Mouse (Mus musculus) c-Kit-negative CD71-positive TER-119-positive erythroid progenitor cells, embryonic 14.5 days (primary cell): Measurements from ENCODE around the gene Slc27a2.
"Not testable (repeated sequence)": the region's sequence is repeated elsewhere in the genome, so short reads cannot be mapped to it uniquely, and the experiment has no call there.

Source experiments
- DNase-seq: peaks from one replicate; pipeline ENCODE4 v3.0.0-alpha.2; 2013; ENCODE audit warnings: low read depth, low spot score

Gene Slc27a2

DNA sequence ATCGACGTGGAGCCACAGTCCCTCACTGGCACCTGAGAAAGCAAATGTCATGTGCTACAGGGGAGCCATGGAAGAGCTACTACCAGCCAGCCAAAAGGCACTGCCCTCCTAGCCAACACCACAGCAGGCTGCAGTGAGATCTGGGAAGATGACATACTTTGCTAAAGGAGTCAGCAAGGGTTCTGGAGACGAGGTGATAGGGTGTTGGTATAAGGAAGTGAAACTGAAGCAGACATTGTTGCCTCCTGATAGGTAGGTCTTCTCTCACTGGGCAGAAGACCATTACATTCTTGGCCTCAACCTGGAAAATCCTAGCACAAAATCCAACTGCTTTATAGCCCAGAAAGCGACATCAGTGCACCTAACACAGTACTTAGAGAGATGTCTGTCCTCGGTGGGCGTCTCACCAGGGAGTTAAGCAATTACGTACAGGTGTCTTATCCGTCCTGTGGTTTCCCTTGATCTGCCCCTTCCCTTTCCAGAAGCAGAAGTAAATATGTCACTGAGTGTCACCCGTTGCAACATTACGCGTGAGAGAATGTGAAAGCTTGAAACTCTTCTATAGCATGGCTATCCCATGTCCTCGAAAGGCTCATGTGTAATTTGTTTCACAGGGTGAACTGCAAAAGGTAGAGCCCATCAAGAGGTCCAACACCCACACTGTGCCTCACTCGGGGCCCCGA, 49.9 kb downstream of the Slc27a2 start:
- no peak for DNase-seq

DNA sequence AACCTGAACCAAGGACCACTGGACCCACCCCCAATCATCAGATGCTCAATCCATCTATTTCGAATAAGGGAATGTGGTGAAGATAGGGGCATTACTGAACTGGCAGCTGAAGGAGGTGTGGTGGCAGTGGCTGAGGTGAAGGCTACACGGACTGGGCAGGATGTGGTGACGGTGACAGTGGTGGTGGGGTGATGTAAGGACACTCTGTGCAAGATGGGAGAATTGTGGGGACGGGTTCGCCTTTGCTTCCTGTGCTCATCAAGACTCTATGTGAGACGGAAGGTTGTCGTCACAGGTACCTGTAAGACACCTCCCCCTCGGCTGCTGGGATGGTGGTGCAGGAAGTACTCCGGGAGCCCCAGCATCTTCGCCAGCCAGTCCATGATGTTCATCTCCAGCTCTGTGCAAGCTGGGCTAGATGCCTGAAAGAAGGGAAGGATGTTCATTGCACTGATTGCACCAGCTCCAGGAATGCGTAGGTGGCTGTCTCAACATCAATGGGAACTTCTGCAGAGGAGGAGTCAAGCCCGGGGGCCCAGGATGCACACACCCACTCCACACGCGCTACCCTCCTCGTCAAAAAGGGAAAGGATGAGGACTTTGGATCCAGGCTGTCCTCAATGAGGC, 54.0 kb downstream of the Slc27a2 start:
- DNase-seq: no peak

DNA sequence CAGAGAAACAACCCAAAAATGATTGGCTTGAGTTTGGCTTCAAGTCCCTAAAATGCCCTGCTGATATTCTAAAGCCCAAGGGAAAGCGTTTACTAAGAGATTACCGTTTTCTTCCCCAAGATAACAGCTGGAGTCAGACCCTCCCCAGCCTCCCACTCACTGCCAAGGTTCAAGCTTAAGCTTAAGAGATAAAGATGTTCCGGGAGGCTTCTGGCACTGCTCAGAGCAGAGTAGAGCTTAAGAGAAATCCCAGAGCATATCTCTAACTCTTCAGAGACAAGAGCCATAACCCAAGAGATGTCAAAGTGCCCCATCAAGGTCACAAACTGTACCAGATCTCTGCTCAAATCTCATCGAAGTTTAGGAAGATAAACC, 54.5 kb downstream of the Slc27a2 start:
- no peak for DNase-seq

DNA sequence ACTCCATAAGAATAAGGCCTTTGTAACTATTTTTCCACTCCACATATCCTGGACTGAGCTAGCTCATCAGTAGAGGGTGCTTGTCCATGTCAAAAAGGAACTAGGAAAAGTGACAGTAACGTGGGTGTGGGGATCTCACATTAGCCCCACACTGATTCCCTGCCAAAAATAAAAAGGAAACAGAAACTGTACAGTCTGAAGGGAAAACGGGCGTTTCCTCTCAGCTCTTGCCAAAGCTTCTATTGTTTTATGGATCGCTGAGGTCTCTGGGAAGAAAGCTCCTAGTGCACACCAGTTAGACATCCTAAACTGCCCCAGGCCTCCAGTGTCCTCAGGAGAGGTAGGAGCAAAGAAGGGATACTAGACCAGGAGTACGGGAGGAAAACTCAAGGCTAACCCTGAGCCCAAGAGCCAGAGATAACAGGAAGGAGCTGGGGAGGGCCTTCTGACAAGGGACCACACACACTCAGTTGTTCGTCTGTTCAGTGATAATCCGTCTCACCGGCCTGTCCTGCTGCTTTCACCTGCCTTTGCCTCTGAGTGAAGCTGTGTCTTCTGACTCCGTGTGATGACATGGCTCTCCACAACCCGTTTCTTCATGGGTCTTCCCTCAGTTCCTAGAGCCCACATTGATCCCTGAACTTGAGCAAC, 55.5 kb downstream of the Slc27a2 start:
- DNase-seq: no peak

DNA sequence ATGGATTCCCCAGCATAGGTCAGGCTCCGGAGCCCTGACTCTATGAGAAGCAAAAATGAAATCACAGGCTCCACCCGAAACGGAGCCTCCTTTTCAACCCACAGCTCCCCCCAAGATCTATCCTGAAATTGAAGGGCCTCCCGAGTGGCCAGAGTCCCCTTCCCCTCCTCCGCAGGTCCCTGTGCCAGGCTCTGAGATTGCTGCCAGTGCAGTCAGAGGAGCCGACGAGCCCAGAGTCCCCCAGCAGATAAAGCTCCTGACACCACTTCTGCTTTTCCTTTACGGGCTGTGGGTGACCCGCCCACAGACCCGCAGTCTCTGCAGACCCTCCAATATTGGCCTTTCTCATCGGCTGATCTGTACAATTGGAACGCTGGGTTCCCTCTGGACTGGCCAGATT, 57.4 kb downstream of the Slc27a2 start:
- not testable (repeated sequence) for DNase-seq

DNA sequence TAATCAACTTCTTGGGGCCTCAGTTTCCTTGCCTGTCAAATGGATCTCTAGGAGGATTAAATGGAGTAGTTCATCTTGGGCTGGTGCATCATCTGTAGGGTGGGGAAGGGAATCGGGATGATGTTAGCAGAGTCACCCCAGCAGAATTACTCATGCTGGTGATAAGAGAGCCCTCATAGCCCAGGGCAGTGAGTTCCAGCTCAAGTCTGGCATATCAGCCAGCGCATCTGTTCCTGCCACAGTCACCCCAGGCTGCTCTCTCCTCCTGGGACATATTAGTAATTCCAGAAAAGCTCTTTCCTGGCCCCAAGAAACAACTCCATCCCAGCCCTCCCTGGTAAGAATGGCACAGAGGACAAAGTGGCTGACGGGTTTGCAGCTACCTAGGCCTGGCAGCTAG, 63.1 kb downstream of the Slc27a2 start:
- DNase-seq: no peak

DNA sequence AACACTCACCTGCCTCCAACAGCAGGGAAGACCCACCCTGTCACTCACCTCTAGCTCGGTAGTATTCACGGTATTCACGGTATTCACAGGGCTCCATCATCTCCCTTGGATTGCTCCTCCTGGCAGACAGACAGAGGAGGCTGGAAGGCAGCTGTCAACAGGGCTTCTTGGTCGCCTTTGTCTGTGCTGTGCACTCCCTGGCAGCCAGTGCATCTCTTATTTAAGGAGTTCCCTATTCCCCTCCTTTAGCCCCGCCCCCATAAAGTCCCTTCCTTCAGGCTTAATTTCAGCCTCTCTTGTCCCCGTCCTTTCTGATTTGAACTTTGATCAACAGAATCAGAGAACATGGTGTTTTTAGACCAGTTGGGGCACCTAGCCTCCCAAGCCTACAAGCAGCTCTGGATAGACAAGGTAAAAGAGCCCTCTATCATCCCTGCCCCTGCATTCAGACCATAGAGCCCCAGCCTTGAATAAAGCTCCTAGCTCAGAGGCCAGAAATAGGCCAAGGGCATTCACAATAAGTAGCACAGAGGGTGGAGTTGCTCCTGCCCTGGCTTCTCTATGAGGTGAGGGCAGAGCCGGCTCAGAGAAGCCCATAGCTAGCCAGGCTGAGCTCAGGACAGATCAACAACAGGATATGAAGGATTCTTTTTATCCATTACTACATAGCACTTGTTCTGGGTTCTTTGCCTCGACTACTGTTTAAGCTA, 66.4 kb downstream of the Slc27a2 start:
- DNase-seq: no peak

DNA sequence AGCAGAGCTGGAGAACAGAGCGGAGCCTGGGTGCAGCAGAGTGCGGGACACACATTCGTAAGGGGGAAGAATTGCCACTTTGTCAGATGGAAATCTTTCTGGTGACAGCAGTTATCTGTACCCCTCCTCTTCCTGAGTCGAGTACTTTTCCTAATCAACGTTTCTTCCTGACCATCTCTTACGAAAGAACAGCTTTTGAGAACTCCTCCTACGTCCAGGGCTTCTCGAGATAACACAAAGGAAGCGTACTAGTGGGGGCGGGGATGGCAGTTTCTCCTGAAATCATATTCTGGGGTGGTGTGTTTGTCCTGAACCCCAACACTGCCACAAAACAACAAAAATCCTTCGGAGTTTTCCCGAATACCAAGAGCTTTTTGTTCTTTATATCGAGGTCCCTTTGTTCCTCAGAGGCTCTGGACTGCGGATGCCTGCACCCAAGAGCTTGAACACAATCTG, 67.1 kb downstream of the Slc27a2 start, which contains the start of gene Hdc:
Hdc (minus strand) TSS at position 51 of the 456 bp plus-strand sequence.
- no peak for DNase-seq

DNA sequence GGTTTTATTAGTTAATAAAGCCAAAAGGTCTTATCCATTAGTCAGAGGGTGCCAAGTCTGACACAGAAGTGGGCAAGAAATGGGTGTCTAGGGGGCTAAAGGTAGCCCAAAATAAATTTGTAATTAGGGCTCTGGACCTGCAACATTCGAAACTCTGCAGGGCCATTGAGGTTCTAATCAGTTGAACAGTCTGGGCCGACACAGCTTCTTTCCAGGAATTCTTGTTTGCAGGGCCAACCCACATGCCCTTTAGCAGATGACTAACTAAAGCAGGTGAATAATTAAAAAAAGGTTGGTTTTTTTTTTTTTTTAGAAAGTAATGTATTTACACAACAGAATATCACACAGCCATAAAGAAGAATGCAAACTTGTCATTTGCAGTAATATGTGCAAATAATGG, 70.2 kb downstream of the Slc27a2 start:
- no peak for DNase-seq

DNA sequence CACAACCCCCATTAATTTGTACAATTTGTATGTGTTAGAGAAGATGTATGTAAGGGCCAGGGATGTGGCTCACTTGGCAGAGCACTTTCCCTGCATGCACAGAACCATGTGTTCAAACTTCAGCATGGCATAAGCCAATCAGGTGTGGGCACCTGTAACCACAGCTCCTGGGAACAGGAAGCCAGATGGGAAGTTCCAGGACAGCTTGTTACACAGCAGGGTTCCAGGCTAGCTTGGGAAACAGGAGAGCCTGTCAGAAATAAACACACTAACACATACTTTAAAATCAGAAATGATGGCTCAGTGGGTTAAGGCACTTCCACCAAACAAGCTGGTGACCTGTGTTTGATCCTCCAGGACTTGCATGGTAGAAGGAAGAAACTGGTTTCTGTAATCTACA, 70.9 kb downstream of the Slc27a2 start:
- DNase-seq: no peak

DNA sequence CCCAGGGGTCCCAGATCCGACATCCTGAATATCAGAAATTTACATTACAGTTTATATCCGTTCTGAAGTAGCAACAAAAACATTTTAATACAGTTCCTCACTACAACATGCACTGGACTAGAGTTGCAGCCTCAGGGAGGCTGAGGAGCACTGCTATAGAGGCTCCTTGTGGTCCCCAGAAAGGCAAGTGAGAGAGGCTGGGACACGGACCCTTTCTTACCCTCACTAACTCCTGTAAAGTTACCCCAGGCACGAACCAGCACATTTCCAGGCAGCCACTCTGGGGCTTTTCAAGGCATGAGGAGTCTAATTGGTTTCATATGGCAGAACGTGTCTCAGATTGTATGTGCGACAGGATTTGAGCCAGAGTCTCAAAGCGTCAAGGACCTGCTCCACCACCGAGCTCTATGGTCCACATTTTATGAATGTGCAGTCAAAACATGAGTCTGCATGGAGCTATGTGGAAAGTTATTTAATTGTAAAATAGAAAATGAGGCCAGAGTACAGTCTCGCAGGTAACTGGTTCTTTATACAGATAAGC, 76.3 kb downstream of the Slc27a2 start:
- DNase-seq: no peak

DNA sequence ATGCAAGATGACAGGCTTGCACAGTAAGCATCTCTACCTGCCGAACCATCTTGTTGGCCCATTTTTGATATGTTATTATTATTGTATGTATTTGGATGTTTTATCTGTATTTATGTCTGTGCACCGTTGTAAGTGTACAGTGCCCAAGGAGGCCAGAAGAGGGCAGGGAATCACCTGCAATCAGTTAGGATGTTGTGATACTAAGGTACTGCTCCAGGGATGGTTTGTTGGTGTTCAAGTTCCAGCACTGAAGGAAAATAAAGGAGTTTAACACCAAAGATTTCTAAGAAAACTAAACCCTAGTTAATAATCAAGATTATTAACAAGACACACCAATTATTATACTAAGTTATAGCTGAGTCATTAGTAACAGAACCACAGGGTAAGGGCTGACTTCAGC, 81.0 kb downstream of the Slc27a2 start:
- DNase-seq: no peak

DNA sequence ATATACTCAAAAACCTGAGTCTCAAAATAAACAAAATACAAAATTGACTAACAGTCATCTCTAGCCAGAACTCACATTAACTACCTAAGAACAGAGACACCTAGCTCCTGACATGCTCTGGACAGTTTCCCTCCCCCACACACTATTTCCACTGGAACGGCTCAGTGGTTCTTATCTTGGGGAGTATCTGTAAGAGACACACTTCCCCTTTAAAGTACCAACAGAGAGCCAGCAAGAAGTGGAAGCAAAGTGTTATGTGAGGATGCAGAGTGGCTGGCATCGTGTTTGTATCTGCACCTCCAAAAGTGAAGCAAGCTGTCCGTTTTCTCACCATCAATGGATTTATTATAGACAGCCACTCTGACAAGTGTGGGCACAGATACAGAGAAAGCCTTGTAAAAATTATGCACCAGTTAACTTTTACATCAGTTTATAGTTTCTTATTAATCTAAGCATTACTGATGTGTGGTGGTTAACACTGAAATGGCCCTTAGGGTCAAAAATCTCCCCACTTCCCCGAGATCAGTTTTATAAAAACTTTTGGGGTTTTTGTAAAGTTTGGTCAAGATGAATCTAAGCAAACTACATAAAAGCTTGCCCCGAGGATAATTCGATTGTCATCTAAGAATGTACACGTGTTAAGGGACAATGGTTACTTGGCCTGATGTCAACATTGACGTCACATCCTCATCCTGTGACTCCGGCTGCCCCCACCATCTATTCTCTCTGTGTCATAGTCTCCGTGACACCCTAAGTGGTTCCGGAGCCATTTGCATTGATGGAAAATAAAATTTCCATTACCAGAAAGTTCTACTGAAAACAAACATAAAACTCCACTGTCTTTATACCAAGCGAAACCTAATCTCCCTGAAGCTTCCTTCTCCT, 84.0 kb downstream of the Slc27a2 start:
- DNase-seq: no peak
